Mouse (Mus musculus): ENCODE results near the gene F12.

DNA sequence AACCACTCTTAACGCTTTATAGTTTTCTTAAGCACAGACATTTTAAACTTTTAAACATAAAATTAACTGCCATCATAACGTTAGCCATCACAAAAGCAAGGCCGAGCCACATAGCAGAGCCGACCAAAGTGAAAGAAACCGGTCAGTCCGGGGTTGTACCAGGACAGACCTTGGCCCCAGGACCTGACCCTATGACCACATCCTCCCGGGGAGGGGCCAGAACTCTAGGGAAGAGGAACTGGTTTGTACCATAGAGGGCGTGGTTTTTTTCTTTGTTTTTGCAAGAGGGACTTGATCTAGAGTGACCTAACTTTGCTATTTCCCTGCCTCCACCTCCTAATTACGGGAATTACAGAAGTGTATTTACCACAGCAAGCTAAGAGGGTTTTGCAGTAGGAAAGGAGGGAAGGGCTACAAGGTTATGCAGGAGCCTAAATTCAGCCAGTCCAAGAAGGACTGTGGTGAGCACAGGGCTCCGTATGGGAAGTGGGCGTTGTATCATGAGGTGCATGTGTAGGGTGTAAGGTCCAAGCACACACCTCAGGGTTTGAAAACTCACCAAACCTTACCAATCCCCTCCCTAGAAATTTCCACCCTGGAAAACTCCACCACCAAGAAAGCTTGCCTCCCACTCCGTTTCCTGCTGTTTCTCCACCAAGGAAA, 2.8 kb upstream of the F12 start:
- no peak for TF ChIP-seq GATA1 (IDR thresholded peaks at IDR 0.05; ENCODE audit: low read length)
- no peak for TF ChIP-seq TAL1 (IDR thresholded peaks at IDR 0.05; ENCODE audit: low read length)
